Mouse (Mus musculus) c-Kit-negative CD71-positive TER-119-positive erythroid progenitor cells, embryonic 14.5 days (primary cell): ENCODE results near the gene Phc2.
"Not testable (repeated sequence)": the region's sequence is repeated elsewhere in the genome, so short reads cannot be mapped to it uniquely, and the experiment has no call there.

Experiments
- DNase-seq: peaks from one replicate; pipeline ENCODE4 v3.0.0-alpha.2; 2013; ENCODE audit warnings: low read depth, low spot score

The Phc2 gene

DNA sequence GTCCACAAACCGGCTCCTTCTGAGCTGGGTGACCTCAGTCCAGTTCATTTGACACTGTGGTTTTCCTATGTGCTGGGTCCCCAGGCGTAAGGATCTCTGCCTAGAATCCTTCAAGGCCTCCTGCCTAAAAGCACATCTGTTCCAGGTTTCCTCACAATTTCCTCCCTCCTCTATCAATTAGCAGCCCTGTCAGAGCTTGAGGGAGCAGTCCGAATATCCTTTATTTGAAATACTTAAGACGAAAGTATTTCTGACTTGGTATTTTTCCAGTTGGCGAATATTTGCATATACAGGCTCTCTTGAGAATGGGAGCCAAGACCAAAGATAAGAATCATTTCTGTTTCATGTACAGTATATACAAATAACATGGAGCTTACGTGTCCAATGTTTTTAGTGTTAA, 8.6 kb upstream of the Phc2 start:
- no peak for DNase-seq

DNA sequence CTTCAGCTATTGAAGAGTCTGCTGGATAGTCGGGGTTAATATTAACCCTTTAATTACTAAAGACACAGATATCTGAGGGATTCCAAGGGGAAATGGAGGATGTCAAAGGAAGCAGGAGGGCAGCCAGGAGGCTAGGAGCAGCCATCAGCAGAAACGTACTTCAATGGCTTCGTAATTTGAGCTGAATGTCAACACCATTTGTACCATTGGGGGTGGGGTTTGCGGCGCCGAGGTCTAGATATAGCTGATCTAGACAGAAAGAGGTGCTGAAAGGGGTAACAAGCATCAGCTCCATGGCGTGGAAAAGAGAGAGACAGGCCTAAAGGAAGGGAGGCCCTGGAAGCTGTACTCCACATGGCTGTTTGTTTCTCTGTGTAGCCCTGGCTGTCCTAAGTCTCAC, 7.7 kb upstream of the Phc2 start:
- no peak for DNase-seq

DNA sequence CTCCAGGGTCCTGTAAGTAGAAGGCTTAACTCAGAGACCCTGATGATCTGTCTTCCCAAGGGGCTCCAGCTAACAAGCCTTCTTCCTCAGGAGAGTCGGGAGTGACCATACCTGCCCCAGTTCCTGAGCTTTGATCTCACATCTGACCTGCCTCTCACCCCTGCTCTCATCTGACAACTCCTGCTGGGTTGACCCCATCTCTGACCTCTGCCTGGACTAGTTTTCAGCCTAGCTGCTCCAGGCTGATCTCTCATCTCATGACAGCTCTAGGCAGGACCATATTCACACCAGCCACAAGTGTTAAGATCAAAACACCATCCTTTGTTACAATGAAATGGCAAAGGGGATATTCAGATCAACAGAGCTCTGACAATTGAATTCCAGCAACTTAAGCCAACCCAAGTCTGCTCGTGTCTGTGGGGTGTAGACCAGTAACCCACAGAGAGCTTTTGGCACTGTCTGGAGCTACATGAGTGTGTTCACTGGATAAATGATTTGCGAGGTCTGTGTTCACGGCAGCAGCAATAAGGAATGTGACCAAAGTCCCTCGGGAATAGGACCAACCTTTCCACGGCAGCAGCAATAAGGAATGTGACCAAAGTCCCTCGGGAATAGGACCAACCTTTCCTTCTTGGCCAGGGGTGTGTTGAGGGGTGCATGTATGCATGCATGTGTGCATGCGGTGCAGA, 5.8 kb upstream of the Phc2 start:
- DNase-seq = no peak

DNA sequence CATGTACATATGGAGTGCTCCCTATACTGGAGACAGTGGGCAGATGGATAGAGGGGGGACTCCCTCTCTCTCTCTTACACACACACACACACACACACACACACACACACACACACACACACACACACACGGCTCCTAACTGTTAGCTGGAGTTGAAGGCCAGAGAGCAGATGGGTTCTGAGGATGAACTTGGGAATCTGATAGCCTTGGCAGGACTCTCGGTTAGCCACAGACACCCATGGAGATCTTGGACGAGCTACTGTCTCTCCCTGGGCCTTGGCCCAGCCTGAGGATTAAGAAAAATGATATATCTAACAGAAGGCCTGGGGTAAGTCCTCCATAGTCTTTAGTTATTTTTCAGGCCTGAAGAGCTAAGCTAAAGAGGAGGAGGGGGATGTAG, 3.0 kb upstream of the Phc2 start:
- no peak for DNase-seq

DNA sequence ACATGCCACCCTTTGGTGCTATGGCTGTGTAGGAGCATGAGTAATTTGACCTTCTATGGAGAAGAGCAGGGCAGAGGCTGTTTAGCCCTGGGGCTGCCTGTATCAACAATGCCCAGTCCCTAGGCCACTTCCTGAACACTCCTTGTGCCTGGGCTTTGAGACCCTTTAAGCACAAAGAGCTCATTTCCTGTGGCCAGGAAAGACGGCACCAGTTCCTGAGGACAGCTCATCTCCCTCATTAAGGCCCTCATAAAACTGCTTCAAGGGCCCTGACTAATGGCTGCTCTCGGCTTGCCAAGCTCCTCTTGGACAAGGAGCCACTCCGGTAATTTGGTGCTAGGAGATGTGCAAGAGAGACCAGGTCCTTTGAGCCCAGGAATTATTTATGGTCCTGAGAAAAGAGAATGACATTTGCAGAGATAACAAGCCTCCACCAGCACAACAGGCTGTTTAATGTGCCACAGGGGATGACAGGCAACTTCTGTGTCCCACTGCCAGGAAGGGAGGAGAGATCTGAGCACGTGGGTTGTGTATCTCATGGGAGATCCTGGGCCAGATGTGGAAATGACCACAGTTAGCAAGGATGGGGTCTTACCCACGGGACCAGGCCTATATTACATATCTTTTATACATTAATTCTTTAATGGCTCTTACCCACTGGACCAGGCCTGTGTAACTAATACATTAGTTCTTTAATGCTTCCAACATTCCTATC, 1.8 kb upstream of the Phc2 start:
- DNase-seq = no peak

GRCm38 (mm10) chr4:128655446-128655845, 944 bp downstream of the Phc2 start:
- no peak for DNase-seq

DNA sequence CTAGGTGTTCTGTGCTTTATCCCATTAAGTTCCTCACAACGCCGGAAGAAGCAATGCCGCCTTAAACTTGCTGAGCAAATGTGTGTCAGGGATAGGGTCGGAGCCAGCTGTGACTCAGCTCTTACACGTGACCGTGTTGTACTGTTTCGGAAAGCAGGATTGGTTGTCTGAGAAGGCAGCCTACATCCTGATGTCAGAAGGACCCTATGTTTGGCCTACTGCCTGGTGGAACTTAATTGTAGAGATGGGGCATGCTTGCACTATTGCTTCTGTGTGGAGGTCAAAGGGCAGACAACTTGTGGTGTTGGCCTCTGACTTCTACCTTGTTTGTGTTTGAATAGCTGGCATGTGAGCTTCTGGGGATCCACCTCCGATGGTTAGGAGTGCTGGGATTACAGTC, 5.7 kb downstream of the Phc2 start:
- no peak for DNase-seq

- DNase-seq = no peak
These were observed 6.6 kb downstream of the Phc2 start for GRCm38 (mm10) chr4:128661063-128661462.

DNA sequence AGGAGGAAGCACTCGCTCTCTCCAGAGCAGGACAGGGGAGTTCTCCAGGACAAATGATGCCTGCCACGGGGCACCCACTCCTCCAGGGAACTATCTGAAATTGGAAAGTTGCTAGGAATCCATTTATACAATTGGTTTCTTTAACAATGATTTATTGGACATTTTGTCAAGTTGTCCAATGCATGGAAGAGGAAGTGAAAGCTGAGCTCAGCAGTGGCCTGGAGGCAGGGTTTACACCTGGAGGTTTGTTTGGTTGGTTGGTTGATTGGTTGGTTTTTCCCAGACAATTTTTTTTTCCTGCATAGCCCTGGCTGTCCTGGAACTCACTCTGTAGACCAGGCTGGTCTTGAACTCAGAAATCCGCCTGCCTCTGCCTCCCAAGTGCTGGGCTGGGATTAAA, 9.5 kb downstream of the Phc2 start:
- DNase-seq = no peak

DNA sequence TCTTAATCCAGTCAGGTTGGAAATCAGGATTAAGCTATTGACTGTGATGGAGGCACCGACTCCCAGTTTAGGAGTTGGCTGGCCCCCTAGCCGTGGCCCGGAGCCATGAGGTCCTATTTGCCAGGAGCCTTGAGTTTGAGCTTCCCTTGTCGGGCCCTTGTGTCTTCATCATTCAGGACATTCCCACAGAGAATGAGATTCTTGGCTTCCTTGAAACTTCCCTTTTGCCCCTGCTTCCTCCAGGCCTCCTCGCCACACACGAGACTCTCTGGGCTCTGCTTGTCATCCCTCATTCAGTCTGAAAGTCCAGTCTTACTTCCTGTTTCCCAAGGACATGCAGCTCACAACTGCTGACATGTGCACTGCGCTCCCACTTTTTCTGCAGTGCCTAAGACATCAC, 11.9 kb downstream of the Phc2 start:
- not testable (repeated sequence) for DNase-seq

GRCm38 (mm10) chr4:128667195-128667594, 12.7 kb downstream of the Phc2 start:
- DNase-seq = not testable (repeated sequence)

DNA sequence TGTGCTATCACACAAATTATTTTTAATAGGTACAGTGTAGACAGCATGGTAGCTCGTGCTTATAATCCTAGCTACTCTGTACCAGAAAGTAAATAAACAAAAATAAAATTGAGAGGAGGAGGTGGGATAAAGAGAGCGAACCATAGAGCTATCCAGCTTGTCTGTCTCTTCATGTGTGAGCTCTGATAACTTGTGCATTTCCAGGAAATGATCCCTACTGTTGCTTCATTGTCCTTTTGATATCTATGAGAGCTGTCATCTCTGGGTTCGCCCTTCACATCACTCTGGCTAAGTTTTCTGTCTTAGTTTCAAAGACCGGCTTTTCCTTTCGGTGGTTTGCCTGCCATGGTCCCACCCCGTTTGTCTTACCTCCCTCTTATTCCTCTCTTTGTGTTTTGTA, 14.7 kb downstream of the Phc2 start:
- peak; percentile 17 for DNase-seq

- DNase-seq = no peak
These were observed 16.2 kb downstream of the Phc2 start for GRCm38 (mm10) chr4:128670566-128671191.

GRCm38 (mm10) chr4:128672494-128672893, 18.0 kb downstream of the Phc2 start:
- no peak for DNase-seq

- DNase-seq = no peak
These were observed 24.2 kb downstream of the Phc2 start for GRCm38 (mm10) chr4:128678564-128679217.

GRCm38 (mm10) chr4:128681126-128681525, 26.6 kb downstream of the Phc2 start:
- DNase-seq = no peak

- DNase-seq = no peak
These were observed 27.8 kb downstream of the Phc2 start for GRCm38 (mm10) chr4:128682281-128682680.

- DNase-seq = no peak
These were observed 29.2 kb downstream of the Phc2 start for GRCm38 (mm10) chr4:128683706-128684105.

DNA sequence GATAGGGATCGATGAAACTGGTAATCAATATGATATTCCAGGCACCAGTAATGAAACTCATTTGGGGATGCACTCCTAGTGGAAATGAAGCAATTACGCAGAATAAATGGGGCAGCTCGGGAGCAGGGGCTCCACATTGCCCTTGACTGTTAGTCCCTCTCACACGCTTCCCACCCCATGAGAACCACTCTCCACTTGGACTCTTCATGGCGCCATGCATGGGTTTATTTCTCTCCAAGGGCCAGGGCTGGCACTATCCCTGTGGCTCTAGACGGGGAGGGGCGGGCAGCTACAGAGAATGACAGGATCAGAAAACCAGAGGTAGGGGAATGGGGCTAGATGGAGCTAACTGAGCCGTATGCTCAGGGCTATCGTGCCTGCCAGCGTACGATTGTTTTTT, 29.6 kb downstream of the Phc2 start:
- no peak for DNase-seq

DNA sequence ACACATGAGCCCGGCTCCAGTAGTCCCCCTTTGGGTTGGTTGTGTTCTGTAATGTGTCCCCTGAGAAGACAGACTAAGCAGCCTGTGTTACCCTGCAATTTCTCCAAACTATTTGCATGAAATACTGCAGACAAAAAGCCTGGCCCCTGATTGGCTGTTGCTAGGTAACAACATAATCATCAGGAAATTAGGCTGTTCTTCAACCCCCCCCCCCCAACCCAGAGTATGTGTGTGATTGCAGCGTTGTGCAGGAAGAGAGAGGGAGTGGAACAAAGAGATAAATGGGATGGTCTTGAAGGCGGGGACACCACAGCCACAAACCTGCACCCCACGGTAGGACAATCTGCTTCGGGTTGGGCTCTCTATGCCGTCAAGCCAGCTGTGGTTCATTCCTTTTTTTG, 34.0 kb downstream of the Phc2 start:
- no peak for DNase-seq

- DNase-seq = no peak
These were observed 34.5 kb downstream of the Phc2 start for GRCm38 (mm10) chr4:128688976-128689375.

GRCm38 (mm10) chr4:128689739-128690304, 35.3 kb downstream of the Phc2 start:
- no peak for DNase-seq
